Mouse (Mus musculus) lung, embryonic 15.5 days (tissue): ENCODE measurements around the gene Pdzd2. TPM values are rescaled to one million over a fixed set of nuclear protein-coding genes. Genes with fewer than 3 reads are reported as not detected.

Source experiments
- ATAC-seq: fragments of 200-750 bp; cut with Nextera tagmentation; 2 replicates; pipeline ENCODE4 v1.8.0; 2017; ENCODE audit warnings: moderate number of reproducible peaks, borderline replicate concordance; ENCODE audit not compliant: low FRiP score, low TSS enrichment; ENCODE audit errors: extremely low read depth
- H3K27ac ChIP-seq: fragments of 300-500 bp; sonication (generic); 2 replicates; pipeline ENCODE4 v1.5.1; 2015; ENCODE audit warnings: moderate library complexity, mild to moderate bottlenecking, inconsistent platforms
- H3K27me3 ChIP-seq: fragments of 300-500 bp; sonication (generic); 2 replicates; pipeline ENCODE4 v1.6.1; 2015; ENCODE audit warnings: inconsistent platforms
- H3K36me3 ChIP-seq: fragments of 300-500 bp; sonication (generic); 2 replicates; pipeline ENCODE4 v1.6.1; 2015; ENCODE audit warnings: inconsistent platforms
- H3K4me1 ChIP-seq: fragments of 300-500 bp; sonication (generic); 2 replicates; pipeline ENCODE4 v1.6.1; 2015; ENCODE audit warnings: inconsistent platforms
- H3K4me2 ChIP-seq: fragments of 300-500 bp; sonication (generic); 2 replicates; pipeline ENCODE4 v1.6.1; 2015; ENCODE audit warnings: inconsistent platforms, mild to moderate bottlenecking, moderate library complexity
- H3K4me3 ChIP-seq: fragments of 300-500 bp; sonication (generic); 2 replicates; pipeline ENCODE4 v1.5.1; 2015; ENCODE audit warnings: mild to moderate bottlenecking, inconsistent platforms
- H3K9ac ChIP-seq: fragments of 300-500 bp; sonication (generic); 2 replicates; pipeline ENCODE4 v1.6.1; 2015; ENCODE audit warnings: inconsistent platforms
- H3K9me3 ChIP-seq: fragments of 300-500 bp; sonication (generic); 2 replicates; pipeline ENCODE4 v1.6.1; 2016; ENCODE audit warnings: inconsistent platforms
- WGBS: fragments of 180-500 bp; shearing (Covaris S2); methylation state at CpG from one replicate; pipeline ENCODE4 v1.1.7; 2015; 5-methylcytosine and 5-hydroxymethylcytosine counted together
- polyA plus RNA-seq: library from polyadenylated mRNA; unstranded; fragments of >200 nt; fragmentation: Nextera tagmentation; extraction: Ambion mirVana; gene quantifications from 2 replicates; pipeline ENCODE4 v1.2.1, GENCODE M21; 2015

Pdzd2 gene
- polyA plus RNA-seq, 1 experiment from 2014 or later = 39.8 TPM

GRCm38 (mm10) chr15:12758461-12758860 lies 18.7 kb upstream of the Pdzd2 start:
- Histone ChIP-seq H3K27me3 (no peaks in the 10 kb centered on the region), H3K4me1 (0 out of 2 replicates have a peak, but pooled peaks cover under 1% of the 10 kb centered on the region)
- ATAC-seq = no peak

DNA sequence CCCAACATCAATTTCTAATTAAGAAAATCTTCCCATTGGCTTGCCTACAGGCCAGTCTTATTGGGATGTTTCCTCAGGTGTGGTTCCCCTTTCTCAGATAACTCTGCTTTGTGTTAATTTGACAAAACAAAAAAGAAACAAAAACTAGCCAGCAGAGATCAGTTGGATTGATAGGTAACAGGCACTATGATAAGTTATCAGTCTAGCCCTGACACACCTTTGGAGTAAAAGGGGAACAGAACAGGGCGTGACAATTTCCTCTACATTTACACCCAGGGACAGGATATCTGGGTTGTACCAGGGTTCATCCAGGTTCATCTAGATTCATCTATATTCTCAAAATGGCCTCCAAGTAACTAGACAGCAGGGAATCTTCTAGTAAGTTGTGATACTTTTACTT lies 18.0 kb upstream of the Pdzd2 start:
- WGBS = 89% methylated on average over 1 of the region's 1 CpGs
- Histone ChIP-seq H3K36me3 (no peaks in the 10 kb centered on the region), H3K4me2 (no peak overlapping the region), H3K4me3 (no peak overlapping the region), H3K9ac (no peak overlapping the region), H3K27me3 (0 out of 2 replicates have a peak, but pooled peaks cover 6% of the 10 kb centered on the region), H3K27ac (no peak overlapping the region), H3K4me1 (0 out of 2 replicates have a peak, but pooled peaks cover 3% of the 10 kb centered on the region), H3K9me3 (no peaks in the 10 kb centered on the region)
- no peak for ATAC-seq

More at GRCm38 (mm10) chr15:12758461-12758860, 18.7 kb upstream of the Pdzd2 start:
- H3K27ac ChIP-seq = no peak overlapping the region
- 23% methylated on average over 5 of the region's 5 CpGs for WGBS
- H3K36me3 ChIP-seq = no peaks in the 10 kb centered on the region
- H3K9ac ChIP-seq = no peak overlapping the region
- H3K4me3 ChIP-seq = no peak overlapping the region
- no peak overlapping the region for H3K4me2 ChIP-seq
- H3K9me3 ChIP-seq = no peaks in the 10 kb centered on the region

DNA sequence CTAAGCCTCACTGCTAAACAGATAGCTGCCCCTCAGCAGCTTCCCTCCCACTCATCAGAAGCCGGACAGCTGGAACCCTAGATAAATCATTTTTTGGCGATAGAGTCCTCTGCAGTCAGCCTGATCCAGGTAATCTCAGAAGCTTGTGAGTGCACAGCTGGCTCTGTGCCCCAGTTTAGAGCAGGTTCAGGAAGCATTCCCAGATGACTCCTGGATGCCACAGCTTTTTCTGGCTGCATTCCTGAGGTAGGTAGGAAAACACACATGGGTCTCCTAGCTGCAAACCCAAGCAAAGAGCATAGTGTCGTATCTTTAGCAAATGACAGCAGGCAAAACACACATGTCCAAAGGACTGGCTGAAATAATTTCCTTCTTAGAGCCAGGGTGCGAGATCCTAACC lies 13.5 kb upstream of the Pdzd2 start:
- no peak overlapping the region for H3K4me2 ChIP-seq
- no peak overlapping the region for H3K27ac ChIP-seq
- no peak overlapping the region for H3K4me3 ChIP-seq
- WGBS = 37% methylated on average over 4 of the region's 4 CpGs
- H3K36me3 ChIP-seq = no peaks in the 10 kb centered on the region
- H3K9ac ChIP-seq = no peak overlapping the region
- peaks cover 8% of the 10 kb centered on the region for H3K4me1 ChIP-seq
- H3K9me3 ChIP-seq = no peaks in the 10 kb centered on the region
- ATAC-seq = no peak
- H3K27me3 ChIP-seq = 0 out of 2 replicates have a peak, but pooled peaks cover 6% of the 10 kb centered on the region

GRCm38 (mm10) chr15:12750963-12751362 lies 11.2 kb upstream of the Pdzd2 start:
- H3K27ac ChIP-seq = no peak overlapping the region
- H3K4me1 ChIP-seq = peaks cover 8% of the 10 kb centered on the region
- H3K9ac ChIP-seq = no peak overlapping the region
- WGBS = 85% methylated on average over 8 of the region's 8 CpGs
- no peaks in the 10 kb centered on the region for H3K9me3 ChIP-seq
- ATAC-seq = no peak
- no peak overlapping the region for H3K4me2 ChIP-seq
- H3K36me3 ChIP-seq = no peaks in the 10 kb centered on the region
- 0 out of 2 replicates have a peak, but pooled peaks cover 6% of the 10 kb centered on the region for H3K27me3 ChIP-seq
- no peak overlapping the region for H3K4me3 ChIP-seq

DNA sequence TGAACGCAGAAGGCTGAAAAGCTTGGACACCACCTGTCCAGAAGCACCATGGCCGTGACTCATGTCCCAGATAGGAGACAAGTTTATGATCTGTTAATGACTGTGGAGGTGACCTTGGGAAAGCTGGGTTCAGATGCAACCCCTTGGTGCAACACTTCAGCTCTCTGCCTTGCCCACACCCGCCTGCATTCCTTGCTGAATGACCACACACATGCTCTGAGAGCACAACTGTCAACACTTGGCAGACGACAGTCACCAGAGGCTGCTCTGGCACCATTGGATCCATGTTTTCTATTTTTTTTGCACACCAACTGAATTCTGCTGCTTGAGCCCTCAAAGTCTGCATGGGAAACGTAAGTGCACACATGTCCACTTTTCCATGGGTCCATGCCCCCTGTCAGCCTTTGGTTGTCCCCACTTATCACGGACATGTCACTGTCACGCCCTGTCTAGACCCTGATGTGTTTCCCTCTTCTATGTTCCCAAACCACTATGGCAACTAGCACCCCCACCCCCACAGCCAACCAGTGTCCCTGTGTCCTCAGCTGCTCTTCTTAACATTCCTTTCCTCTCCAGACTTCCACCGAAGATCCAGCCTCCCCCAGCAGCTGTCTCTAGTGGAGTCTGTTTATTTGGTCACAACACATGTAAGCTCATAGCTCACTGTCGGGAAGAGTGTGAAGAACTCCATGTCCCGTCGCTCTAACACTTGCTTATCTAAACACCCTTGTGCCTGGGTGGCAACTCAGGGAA lies 10.0 kb upstream of the Pdzd2 start:
- H3K4me2 ChIP-seq = no peak overlapping the region
- H3K4me3 ChIP-seq = no peak overlapping the region
- H3K4me1 ChIP-seq = peaks cover 8% of the 10 kb centered on the region
- 33% methylated on average over 11 of the region's 11 CpGs for WGBS
- 0 out of 2 replicates have a peak, but pooled peaks cover 6% of the 10 kb centered on the region for H3K27me3 ChIP-seq
- peak; percentile 74 for ATAC-seq
- H3K27ac ChIP-seq = no peak overlapping the region
- no peaks in the 10 kb centered on the region for H3K36me3 ChIP-seq
- no peak overlapping the region for H3K9ac ChIP-seq
- no peaks in the 10 kb centered on the region for H3K9me3 ChIP-seq

DNA sequence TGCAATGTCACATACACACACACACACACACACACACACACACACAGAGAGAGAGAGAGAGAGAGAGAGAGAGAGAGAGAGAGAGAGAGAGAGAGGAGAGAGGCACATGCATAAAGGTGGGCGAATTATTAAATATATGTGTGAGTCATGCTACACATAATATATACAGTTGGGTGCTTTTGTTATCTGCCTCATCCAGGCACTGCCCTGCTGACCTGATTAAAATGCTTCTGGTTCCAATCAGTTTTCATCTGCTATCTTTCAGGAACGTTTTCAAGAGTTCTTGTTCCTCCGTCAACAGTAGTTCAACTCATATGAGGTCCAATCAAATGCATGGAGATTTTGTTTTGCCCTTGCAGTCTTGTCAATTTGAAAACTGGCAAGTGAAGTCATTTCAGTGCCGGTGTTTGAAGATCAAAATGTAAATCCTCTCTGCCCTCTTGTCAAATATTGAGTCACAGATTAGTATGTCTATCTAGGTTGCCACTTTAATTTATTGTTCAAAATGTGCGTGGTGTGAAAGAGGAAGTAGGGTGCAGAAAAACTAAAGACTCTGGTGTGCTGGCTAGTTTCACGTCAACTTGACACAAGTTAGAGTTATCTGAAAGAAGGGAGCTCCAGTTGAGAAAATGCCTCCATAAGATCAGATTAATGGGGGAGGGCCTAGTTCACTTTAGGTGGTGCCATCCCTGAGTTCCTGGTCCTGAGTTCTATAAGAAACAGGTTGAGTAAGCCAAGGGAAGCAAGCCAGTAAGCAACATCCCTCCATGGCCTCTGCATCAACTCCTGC lies 2.6 kb upstream of the Pdzd2 start:
- Histone ChIP-seq H3K4me1 (peaks cover 16% of the 10 kb centered on the region), H3K4me2 (no peak overlapping the region), H3K9me3 (no peaks in the 10 kb centered on the region), H3K27ac (no peak overlapping the region), H3K36me3 (no peaks in the 10 kb centered on the region), H3K27me3 (peaks cover 37% of the 10 kb centered on the region), H3K9ac (no peak overlapping the region), H3K4me3 (no peak overlapping the region)
- 65% methylated on average over 6 of the region's 6 CpGs for WGBS
- ATAC-seq = no peak

DNA sequence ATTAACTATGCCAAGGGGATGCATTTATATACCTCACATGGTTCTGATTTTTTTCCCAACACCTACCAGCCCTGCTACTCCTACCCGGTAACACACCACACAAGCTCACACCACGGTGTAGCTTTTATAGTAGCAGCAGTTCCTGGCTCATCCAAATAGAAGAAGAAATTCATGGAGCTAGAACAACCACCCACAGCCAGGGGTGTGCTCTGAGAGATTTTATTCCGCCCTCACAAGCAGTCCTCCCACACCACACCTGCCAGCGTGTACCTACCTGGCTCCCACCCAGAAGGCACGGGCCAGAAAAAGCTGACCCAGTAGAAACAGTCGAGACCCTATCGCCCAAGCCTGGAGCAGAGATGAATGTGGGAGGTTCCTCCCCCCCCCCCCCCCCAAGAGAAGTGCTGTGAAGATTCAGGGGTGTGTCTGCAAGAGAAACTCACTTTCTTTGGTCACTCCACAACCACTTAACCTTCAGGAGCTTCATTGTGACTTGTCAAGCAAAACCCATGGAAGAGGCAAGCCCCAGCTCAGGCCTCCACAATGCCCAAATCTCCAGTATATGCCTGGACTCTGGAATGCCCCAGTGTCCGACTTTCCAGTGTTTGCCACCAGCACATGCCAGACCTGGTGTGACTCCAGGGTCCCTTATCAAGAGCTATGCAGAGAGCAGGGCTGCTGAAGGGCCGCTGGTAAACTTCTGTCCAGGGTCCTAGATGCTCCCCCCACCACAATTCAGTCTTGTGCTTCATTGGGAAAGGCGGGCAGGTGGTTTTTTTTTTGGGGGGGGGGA lies 1.2 kb downstream of the Pdzd2 start:
- H3K27ac ChIP-seq = no peak overlapping the region

GRCm38 (mm10) chr15:12735208-12735607 lies 4.5 kb downstream of the Pdzd2 start:
- no peak overlapping the region for H3K9ac ChIP-seq
- peaks cover 10% of the 10 kb centered on the region for H3K4me1 ChIP-seq
- peaks cover 26% of the 10 kb centered on the region for H3K27me3 ChIP-seq
- no peaks in the 10 kb centered on the region for H3K36me3 ChIP-seq
- 48% methylated on average over 2 of the region's 2 CpGs for WGBS
- H3K27ac ChIP-seq = no peak overlapping the region
- no peak overlapping the region for H3K4me3 ChIP-seq
- ATAC-seq = no peak
- no peak overlapping the region for H3K4me2 ChIP-seq
- no peaks in the 10 kb centered on the region for H3K9me3 ChIP-seq

More for the DNA sequence above, 1.2 kb downstream of the Pdzd2 start:
- Histone ChIP-seq H3K9ac (no peak overlapping the region), H3K9me3 (no peaks in the 10 kb centered on the region), H3K27me3 (peaks cover 41% of the 10 kb centered on the region), H3K4me2 (peak overlapping the region; percentile 84), H3K4me3 (peak overlapping the region; percentile 56; the same call in 1 of the 2 replicates), H3K4me1 (peaks cover 16% of the 10 kb centered on the region), H3K36me3 (no peaks in the 10 kb centered on the region)
- no peak for ATAC-seq
- WGBS = 34% methylated on average over 10 of the region's 10 CpGs

GRCm38 (mm10) chr15:12734221-12734620 lies 5.5 kb downstream of the Pdzd2 start:
- WGBS = 48% methylated on average over 4 of the region's 4 CpGs
- H3K4me1 ChIP-seq = peaks cover 6% of the 10 kb centered on the region

DNA sequence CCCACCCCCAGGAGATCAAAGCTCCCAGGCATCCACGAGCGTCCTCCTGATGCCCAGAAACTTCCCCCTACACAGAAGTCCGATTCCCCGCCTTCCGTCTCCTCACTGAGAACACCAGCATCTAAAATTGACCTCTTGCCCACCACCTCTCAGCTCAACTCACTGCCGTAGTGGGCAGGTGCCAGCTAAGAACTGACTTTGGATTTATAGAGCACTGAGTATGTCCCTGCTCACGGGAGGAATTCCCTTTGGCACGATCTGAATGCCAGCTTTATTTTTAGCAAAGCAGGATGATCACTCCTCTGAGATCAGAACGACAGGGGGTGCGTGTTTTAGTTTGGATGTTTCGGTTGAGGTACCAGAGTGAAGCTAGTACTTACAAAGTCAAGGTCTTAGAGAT lies 7.1 kb downstream of the Pdzd2 start:
- no peak overlapping the region for H3K27ac ChIP-seq

More at GRCm38 (mm10) chr15:12734221-12734620, 5.5 kb downstream of the Pdzd2 start:
- Histone ChIP-seq H3K9ac (no peak overlapping the region), H3K27me3 (peaks cover 24% of the 10 kb centered on the region), H3K9me3 (no peaks in the 10 kb centered on the region), H3K36me3 (no peaks in the 10 kb centered on the region), H3K4me2 (no peak overlapping the region), H3K4me3 (no peak overlapping the region), H3K27ac (no peak overlapping the region)
- ATAC-seq = no peak

GRCm38 (mm10) chr15:12728381-12728780 lies 11.3 kb downstream of the Pdzd2 start:
- H3K36me3 ChIP-seq = no peaks in the 10 kb centered on the region
- 72% methylated on average over 4 of the region's 4 CpGs for WGBS
- H3K4me3 ChIP-seq = no peak overlapping the region
- H3K27me3 ChIP-seq = no peaks in the 10 kb centered on the region
- no peaks in the 10 kb centered on the region; the same call in 1 of the 2 replicates for H3K4me1 ChIP-seq
- no peak overlapping the region for H3K4me2 ChIP-seq
- no peak overlapping the region for H3K9ac ChIP-seq
- ATAC-seq = no peak
- H3K9me3 ChIP-seq = no peaks in the 10 kb centered on the region
- H3K27ac ChIP-seq = no peak overlapping the region

More for the DNA sequence above, 7.1 kb downstream of the Pdzd2 start:
- H3K36me3 ChIP-seq = no peaks in the 10 kb centered on the region
- WGBS = 70% methylated on average over 11 of the region's 11 CpGs
- H3K4me3 ChIP-seq = no peak overlapping the region
- H3K4me1 ChIP-seq = no peaks in the 10 kb centered on the region; the same call in 1 of the 2 replicates
- peaks cover 8% of the 10 kb centered on the region; the same call in 1 of the 2 replicates for H3K27me3 ChIP-seq
- H3K9ac ChIP-seq = no peak overlapping the region
- H3K9me3 ChIP-seq = no peaks in the 10 kb centered on the region
- no peak overlapping the region for H3K4me2 ChIP-seq
- ATAC-seq = no peak
